Mouse (Mus musculus): ENCODE measurements at regions not wholly inside any gene's neighbourhood (a gene's known extent, or its start where the extent isn't known, plus 50 kb on each side); places are given as distances from the start of the nearest gene placed in this dataset.
"Not testable (repeated sequence)": the region's sequence is repeated elsewhere in the genome, so short reads cannot be mapped to it uniquely, and the experiment has no call there.

- 97% methylated on average over 7 of the region's 7 CpGs for WGBS
Measured at GRCm38 (mm10) chr13:97473256-97473970, 232.5 kb downstream of the Enc1 start.

GRCm38 (mm10) chr13:97469999-97470398 lies 229.1 kb downstream of the Enc1 start:
- Histone ChIP-seq H3K4me1 (peaks cover 16% of the 10 kb centered on the region), H3K36me3 (no peaks in the 10 kb centered on the region), H3K9ac (replicated peaks) (no peak overlapping the region), H3K9me3 (0 out of 2 replicates have a peak, but pooled peaks cover 3% of the 10 kb centered on the region), H3K4me3 (no peak overlapping the region), H3K27me3 (no peaks in the 10 kb centered on the region), H3K27ac (replicated peaks) (no peak overlapping the region), H3K4me2 (replicated peaks) (no peak overlapping the region)
- 66% methylated on average over 10 of the region's 10 CpGs for WGBS
- ATAC-seq (ENCODE audit: low FRiP score, low read depth): no peak

More at GRCm38 (mm10) chr13:97473256-97473970, 232.5 kb downstream of the Enc1 start:
- Histone ChIP-seq H3K4me1 (peaks cover 16% of the 10 kb centered on the region), H3K27me3 (no peaks in the 10 kb centered on the region), H3K27ac (replicated peaks) (no peak overlapping the region), H3K4me2 (replicated peaks) (no peak overlapping the region), H3K4me3 (no peak overlapping the region), H3K9ac (replicated peaks) (no peak overlapping the region), H3K36me3 (no peaks in the 10 kb centered on the region), H3K9me3 (no peaks in the 10 kb centered on the region)
- no peak for ATAC-seq (ENCODE audit: low FRiP score, low read depth)

GRCm38 (mm10) chr13:97468874-97469593 lies 228.1 kb downstream of the Enc1 start:
- ATAC-seq (ENCODE audit: low FRiP score, low read depth): no peak
- Histone ChIP-seq H3K4me1 (peaks cover 16% of the 10 kb centered on the region), H3K4me3 (no peak overlapping the region), H3K9me3 (0 out of 2 replicates have a peak, but pooled peaks cover 3% of the 10 kb centered on the region), H3K9ac (replicated peaks) (no peak overlapping the region), H3K27me3 (no peaks in the 10 kb centered on the region), H3K27ac (replicated peaks) (peak overlapping the region; percentile 30; the same call in 1 of the 2 replicates), H3K4me2 (replicated peaks) (no peak overlapping the region), H3K36me3 (no peaks in the 10 kb centered on the region)
- WGBS: 70% methylated on average over 10 of the region's 10 CpGs

GRCm38 (mm10) chr13:97466585-97466984 lies 225.7 kb downstream of the Enc1 start:
- H3K4me3 ChIP-seq; H3K9me3 ChIP-seq; H3K36me3 ChIP-seq; H3K4me2 ChIP-seq (replicated peaks); H3K27me3 ChIP-seq; H3K9ac ChIP-seq (replicated peaks); H3K27ac ChIP-seq (replicated peaks); ATAC-seq (ENCODE audit: low FRiP score, low read depth): not testable (repeated sequence)
- 76% methylated on average over 1 of the region's 1 CpGs for WGBS
- peaks cover 16% of the 10 kb centered on the region for H3K4me1 ChIP-seq

- Histone ChIP-seq H3K4me1 (peaks cover under 1% of the 10 kb centered on the region; the same call in 1 of the 2 replicates), H3K4me2 (replicated peaks) (no peak overlapping the region), H3K4me3 (no peak overlapping the region), H3K27ac (replicated peaks) (no peak overlapping the region), H3K27me3 (no peaks in the 10 kb centered on the region), H3K9me3 (0 out of 2 replicates have a peak, but pooled peaks cover 3% of the 10 kb centered on the region), H3K36me3 (no peaks in the 10 kb centered on the region), H3K9ac (replicated peaks) (no peak overlapping the region)
- WGBS: 91% methylated on average over 8 of the region's 8 CpGs
- ATAC-seq (ENCODE audit: low FRiP score, low read depth): no peak
Measured at GRCm38 (mm10) chr13:97463798-97464197, 222.9 kb downstream of the Enc1 start.

- Histone ChIP-seq H3K4me3 (no peak overlapping the region), H3K4me1 (no peaks in the 10 kb centered on the region), H3K27me3 (no peaks in the 10 kb centered on the region), H3K4me2 (replicated peaks) (no peak overlapping the region), H3K36me3 (no peaks in the 10 kb centered on the region), H3K27ac (replicated peaks) (no peak overlapping the region), H3K9me3 (0 out of 2 replicates have a peak, but pooled peaks cover 3% of the 10 kb centered on the region), H3K9ac (replicated peaks) (no peak overlapping the region)
- ATAC-seq (ENCODE audit: low FRiP score, low read depth): no peak
- 92% methylated on average over 2 of the region's 2 CpGs for WGBS
Measured at GRCm38 (mm10) chr13:97462884-97463235, 222.0 kb downstream of the Enc1 start.

- ATAC-seq (ENCODE audit: low FRiP score, low read depth): no peak
- Histone ChIP-seq H3K9ac (replicated peaks) (no peak overlapping the region), H3K4me1 (no peaks in the 10 kb centered on the region), H3K27me3 (no peaks in the 10 kb centered on the region), H3K4me3 (no peak overlapping the region), H3K36me3 (no peaks in the 10 kb centered on the region), H3K9me3 (no peaks in the 10 kb centered on the region), H3K27ac (replicated peaks) (no peak overlapping the region), H3K4me2 (replicated peaks) (no peak overlapping the region)
- 85% methylated on average over 13 of the region's 13 CpGs for WGBS
Measured at GRCm38 (mm10) chr13:97462110-97462883, 221.4 kb downstream of the Enc1 start.

GRCm38 (mm10) chr13:97461207-97461606 lies 220.3 kb downstream of the Enc1 start:
- Histone ChIP-seq H3K9me3 (no peaks in the 10 kb centered on the region), H3K27ac (replicated peaks) (no peak overlapping the region), H3K9ac (replicated peaks) (no peak overlapping the region), H3K36me3 (no peaks in the 10 kb centered on the region), H3K4me1 (peaks cover 2% of the 10 kb centered on the region; the same call in 1 of the 2 replicates), H3K4me2 (replicated peaks) (no peak overlapping the region), H3K4me3 (no peak overlapping the region), H3K27me3 (no peaks in the 10 kb centered on the region)
- 92% methylated on average over 4 of the region's 4 CpGs for WGBS
- ATAC-seq (ENCODE audit: low FRiP score, low read depth): no peak

- H3K4me3 ChIP-seq: no peak overlapping the region
- 93% methylated on average over 7 of the region's 7 CpGs for WGBS
- no peak overlapping the region for H3K4me2 ChIP-seq (replicated peaks)
- no peak for ATAC-seq (ENCODE audit: low FRiP score, low read depth)
- H3K9me3 ChIP-seq: no peaks in the 10 kb centered on the region
- no peak overlapping the region for H3K27ac ChIP-seq (replicated peaks)
- no peak overlapping the region for H3K9ac ChIP-seq (replicated peaks)
- H3K36me3 ChIP-seq: no peaks in the 10 kb centered on the region
- no peaks in the 10 kb centered on the region for H3K27me3 ChIP-seq
- H3K4me1 ChIP-seq: peaks cover 7% of the 10 kb centered on the region; the same call in 1 of the 2 replicates
Measured at GRCm38 (mm10) chr13:97459106-97459505, 218.2 kb downstream of the Enc1 start.

- H3K36me3 ChIP-seq: no peaks in the 10 kb centered on the region
- no peaks in the 10 kb centered on the region for H3K9me3 ChIP-seq
- no peak for ATAC-seq (ENCODE audit: low FRiP score, low read depth)
- H3K27ac ChIP-seq (replicated peaks): no peak overlapping the region
- 58% methylated on average over 6 of the region's 6 CpGs for WGBS
- peaks cover 16% of the 10 kb centered on the region for H3K4me1 ChIP-seq
- no peak overlapping the region for H3K4me3 ChIP-seq
- H3K4me2 ChIP-seq (replicated peaks): no peak overlapping the region
- 0 out of 2 replicates have a peak, but pooled peaks cover 3% of the 10 kb centered on the region for H3K27me3 ChIP-seq
- H3K9ac ChIP-seq (replicated peaks): no peak overlapping the region
Measured at GRCm38 (mm10) chr13:97455961-97456360, 215.1 kb downstream of the Enc1 start.

GRCm38 (mm10) chr13:97454715-97455114 lies 213.8 kb downstream of the Enc1 start:
- Histone ChIP-seq H3K4me2 (replicated peaks) (no peak overlapping the region), H3K4me1 (peaks cover 16% of the 10 kb centered on the region), H3K9ac (replicated peaks) (no peak overlapping the region), H3K27me3 (0 out of 2 replicates have a peak, but pooled peaks cover 3% of the 10 kb centered on the region), H3K9me3 (no peaks in the 10 kb centered on the region), H3K4me3 (no peak overlapping the region), H3K36me3 (no peaks in the 10 kb centered on the region), H3K27ac (replicated peaks) (no peak overlapping the region)
- WGBS: 63% methylated on average over 8 of the region's 8 CpGs
- no peak for ATAC-seq (ENCODE audit: low FRiP score, low read depth)

- H3K9ac ChIP-seq (replicated peaks): no peak overlapping the region
- no peak overlapping the region for H3K27ac ChIP-seq (replicated peaks)
- H3K36me3 ChIP-seq: no peaks in the 10 kb centered on the region
- no peak overlapping the region for H3K4me3 ChIP-seq
- no peak overlapping the region for H3K4me2 ChIP-seq (replicated peaks)
- H3K4me1 ChIP-seq: peaks cover 16% of the 10 kb centered on the region
- 75% methylated on average over 6 of the region's 6 CpGs for WGBS
- 0 out of 2 replicates have a peak, but pooled peaks cover 3% of the 10 kb centered on the region for H3K27me3 ChIP-seq
- no peak for ATAC-seq (ENCODE audit: low FRiP score, low read depth)
- no peaks in the 10 kb centered on the region for H3K9me3 ChIP-seq
Measured at GRCm38 (mm10) chr13:97453469-97453868, 212.6 kb downstream of the Enc1 start.
